Mouse (Mus musculus): Measurements from ENCODE around the gene Fam186a.
A peak's percentile ranks its signal among the peaks of the same experiment; 100 is the strongest.
"Not testable (repeated sequence)": the region's sequence is repeated elsewhere in the genome, so short reads cannot be mapped to it uniquely, and the experiment has no call there.

Fam186a gene

GRCm38 (mm10) chr15:99966961-99967360, at the start of gene Fam186a:
Fam186a (minus strand) TSS chr15:99967061.
- no peak for DNase-seq (ENCODE audit: low read depth, low spot score)

- DNase-seq (ENCODE audit: low read depth, low spot score), result no peak
Measured at GRCm38 (mm10) chr15:100006180-100006579, 39.3 kb upstream of the Fam186a start.

- DNase-seq (ENCODE audit: low read depth, low spot score), result no peak
Measured at GRCm38 (mm10) chr15:100004677-100005273, 37.9 kb upstream of the Fam186a start.

DNA sequence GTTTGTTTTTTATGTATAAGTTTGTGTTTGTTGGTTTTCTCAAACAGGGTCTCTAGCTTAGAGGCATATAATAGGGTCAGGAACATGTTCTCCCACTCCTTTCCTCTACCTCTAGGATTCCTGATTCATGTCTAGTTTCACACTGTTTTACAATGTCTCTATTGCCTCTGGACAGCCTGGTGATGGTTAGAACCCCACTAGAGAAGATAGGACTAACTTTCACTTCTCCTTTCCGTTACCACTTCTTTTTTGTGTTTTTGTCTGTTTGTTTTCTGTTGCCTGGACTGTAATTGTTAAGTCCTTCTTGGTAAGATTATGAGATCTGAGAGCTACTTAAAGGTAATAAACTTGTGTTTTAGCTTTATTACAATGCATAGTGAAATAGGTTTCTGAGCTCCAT, 32.5 kb upstream of the Fam186a start:
- no peak for DNase-seq (ENCODE audit: low read depth, low spot score)

- DNase-seq (ENCODE audit: low read depth, low spot score), result no peak
Measured at GRCm38 (mm10) chr15:99997114-99997804, 30.4 kb upstream of the Fam186a start.

DNA sequence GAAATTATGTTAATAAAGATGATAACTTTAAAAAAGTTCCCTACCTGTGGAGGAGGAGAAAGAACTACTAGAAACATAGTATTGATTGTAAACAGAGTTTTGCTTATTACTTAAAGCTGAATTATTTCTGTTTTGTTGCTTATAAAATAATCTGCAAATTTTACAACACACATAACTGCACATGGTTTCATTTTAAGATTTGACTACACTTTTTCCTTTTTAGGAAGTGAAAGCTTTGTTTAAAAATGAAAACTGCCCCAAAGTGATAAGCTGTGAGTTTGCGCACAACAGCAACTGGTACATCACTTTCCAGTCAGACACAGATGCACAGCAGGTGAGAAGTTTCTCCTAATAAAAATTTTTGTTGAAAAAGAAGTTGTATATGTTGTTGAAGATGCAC, 26.2 kb upstream of the Fam186a start:
- DNase-seq (ENCODE audit: low read depth, low spot score), result no peak

DNA sequence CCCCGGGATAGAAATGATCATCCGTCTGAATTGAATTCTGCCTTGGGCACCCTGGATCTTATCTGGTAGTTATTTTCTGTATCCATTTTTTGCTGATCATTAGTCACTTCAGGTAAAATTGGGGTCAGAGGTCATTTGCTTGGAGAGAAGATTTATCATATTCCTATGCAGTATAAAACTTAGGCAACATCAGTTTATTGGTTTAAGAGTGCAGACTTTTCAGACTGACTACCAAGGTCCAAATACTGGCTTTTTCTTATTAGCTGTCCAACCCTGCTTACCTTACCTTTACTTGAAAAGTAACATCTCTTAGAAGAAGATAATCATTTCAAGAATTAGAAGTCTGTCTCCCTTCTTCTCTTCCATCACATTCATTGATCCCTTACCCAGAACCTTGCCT, 12.9 kb upstream of the Fam186a start:
- no peak for DNase-seq (ENCODE audit: low read depth, low spot score)

- no peak for DNase-seq (ENCODE audit: low read depth, low spot score)
Measured at GRCm38 (mm10) chr15:99979266-99979665, 12.4 kb upstream of the Fam186a start.

- not testable (repeated sequence) for DNase-seq (ENCODE audit: low read depth, low spot score)
Measured at GRCm38 (mm10) chr15:99976121-99976520, 9.3 kb upstream of the Fam186a start.

DNA sequence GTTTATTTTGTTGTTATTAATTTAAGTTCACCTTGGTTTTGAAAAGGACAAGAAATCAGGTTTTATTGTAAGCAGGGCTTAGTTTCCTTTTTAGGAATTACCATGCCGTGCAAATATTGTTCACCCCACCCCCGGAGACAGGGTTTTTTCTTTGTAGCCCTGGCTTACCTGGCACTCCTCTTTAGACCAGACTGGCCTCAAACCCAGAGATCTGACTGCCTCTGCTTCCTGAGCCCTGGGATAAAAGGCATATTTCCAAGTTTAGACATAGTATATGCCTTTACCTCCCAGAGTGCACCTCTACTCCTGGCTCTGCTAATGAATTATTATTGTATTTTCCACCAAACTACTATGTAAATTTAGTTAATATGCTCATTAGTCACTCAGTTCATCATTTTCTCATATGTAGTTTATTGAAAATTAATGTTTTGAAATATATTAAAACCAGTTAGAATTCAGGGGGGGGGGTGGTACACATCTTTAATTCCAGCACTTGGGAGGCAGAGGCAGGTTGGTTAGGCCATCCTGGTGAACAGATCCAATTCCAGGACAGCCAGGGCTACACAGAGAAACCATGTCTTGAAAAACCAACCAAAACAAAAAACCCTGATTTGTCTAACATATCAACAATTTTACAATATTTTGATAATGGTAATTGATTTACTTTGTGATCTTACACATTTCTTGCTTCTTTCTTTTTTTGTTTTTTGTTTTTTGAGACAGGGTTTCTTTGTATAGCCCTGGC, 7.8 kb upstream of the Fam186a start:
- no peak for DNase-seq (ENCODE audit: low read depth, low spot score)

DNA sequence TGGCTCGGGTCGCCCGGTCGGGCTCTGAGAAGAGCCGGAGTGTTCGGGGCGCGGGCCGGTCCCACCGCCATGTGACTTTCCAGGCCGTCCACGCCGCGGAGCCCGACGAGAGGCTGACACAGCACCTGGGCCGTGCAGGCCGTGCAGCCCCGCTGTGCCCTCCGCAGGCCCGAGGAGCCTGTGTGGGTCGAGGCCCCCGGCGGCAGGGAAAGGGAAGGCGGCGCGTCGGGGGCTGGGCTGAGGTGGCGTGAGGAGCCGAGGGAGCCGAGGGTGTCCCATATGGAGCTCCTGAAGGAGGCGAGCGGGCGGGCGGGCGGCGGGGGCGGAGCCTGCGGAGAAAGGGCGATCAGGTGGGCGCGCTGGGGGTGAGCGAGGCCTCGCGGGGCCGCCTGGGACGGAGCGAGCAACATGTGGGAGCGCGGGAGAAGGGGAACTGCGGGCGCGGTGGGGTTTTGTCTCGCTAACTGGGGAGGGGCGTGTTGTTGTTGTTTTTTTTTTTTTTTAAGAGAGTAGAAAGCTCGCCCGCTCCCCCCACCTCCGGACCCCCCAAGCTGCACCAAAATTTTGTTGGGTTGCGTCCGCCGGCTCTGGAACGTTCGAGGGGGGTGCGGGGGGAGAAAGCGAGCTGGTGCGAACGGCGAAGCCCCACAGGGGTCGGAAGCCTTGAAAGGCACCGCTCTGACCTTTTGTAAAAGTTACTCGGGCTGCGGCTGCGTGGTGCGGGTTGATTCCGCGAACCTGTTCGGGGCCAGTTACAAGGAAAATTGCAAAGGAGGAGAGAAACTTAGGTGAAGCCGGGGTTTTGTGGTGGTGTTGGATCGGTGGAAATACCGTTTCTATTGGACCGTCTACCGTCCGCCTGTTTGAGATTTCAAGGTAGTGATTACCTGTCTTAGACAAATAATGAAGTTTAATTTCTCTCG, 6.4 kb upstream of the Fam186a start:
- peak; percentile 63 for DNase-seq (ENCODE audit: low read depth, low spot score)

DNA sequence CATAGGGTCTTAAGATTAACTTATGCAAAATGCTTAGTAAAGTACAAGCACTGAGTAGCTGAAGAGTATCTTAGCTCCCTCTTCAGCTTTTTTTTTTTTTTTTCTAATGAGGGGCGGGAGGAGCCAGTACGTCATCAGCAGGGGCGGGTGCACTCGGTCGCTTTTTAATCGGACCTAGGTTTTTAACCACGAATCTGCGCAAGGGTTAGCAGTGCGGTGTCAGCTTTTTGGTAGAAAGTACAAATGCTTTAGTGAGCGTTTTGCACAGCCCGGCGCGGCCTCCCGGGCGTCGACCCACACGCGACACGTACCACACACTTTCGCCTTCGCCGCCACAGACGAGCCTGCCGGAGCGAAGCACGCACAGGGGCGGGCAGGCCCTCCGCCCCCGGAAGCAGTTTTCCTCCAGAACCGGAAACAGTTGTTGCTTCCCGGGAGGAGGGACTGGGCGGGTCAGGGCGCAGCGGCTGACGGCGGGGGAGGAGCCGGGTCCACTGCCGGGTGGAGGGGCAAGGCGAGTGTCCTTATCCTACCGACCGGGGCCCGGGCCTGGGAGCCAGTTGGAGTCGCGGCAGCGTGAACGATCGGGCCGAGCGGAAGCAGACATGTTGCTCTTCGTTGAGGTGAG, 5.6 kb upstream of the Fam186a start:
- DNase-seq (ENCODE audit: low read depth, low spot score), result peak; percentile 98

GRCm38 (mm10) chr15:99970606-99971005, 3.7 kb upstream of the Fam186a start:
- DNase-seq (ENCODE audit: low read depth, low spot score), result peak; percentile 13

- DNase-seq (ENCODE audit: low read depth, low spot score), result not testable (repeated sequence)
Measured at GRCm38 (mm10) chr15:99969765-99970164, 2.9 kb upstream of the Fam186a start, which contains the start of gene Larp4. Larp4 (plus strand) TSS chr15:99970065.

GRCm38 (mm10) chr15:99965103-99965775, 1.6 kb downstream of the Fam186a start:
- no peak for DNase-seq (ENCODE audit: low read depth, low spot score)

DNA sequence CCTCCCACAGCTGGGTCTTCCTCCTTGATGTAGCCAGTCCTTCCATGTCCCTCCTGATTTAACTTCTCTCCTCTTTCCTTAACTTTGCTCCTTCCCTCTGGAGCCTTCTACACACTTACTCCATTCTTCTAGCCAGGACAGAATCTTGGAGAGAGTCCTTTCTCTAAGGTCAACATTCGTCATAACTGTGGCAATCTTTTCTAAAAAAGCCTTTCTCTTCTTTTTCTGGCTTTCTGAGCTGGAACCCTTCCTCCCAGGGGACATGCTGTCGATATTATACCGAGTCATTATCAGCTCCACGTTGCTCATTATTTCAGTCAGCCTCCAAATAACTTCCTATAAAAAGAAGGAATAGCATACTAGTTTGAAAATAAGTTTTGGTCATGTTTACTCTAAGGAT, 11.5 kb downstream of the Fam186a start:
- DNase-seq (ENCODE audit: low read depth, low spot score), result no peak

GRCm38 (mm10) chr15:99940970-99941630, 25.8 kb downstream of the Fam186a start:
- peak; percentile 13 for DNase-seq (ENCODE audit: low read depth, low spot score)

DNA sequence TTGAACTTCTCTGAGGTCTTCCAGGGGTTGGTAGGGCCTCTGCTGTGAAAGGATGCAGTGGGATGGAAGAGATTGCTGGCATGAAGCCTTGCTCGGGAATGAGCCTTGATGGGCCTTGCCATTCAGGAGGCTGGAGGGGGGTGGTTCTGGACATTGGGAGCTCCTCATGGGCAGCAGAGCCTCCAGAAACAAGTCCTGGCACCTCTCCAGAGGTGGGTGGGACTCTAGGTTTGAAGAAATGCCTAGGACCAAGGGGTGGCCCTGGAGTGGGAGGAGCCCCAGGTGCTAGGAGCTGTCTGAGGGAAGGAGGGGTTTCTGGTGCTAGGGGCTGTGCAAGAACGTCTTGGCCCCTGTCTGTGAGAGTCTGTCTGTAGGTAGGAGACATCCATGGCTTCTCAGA, 26.4 kb downstream of the Fam186a start:
- no peak for DNase-seq (ENCODE audit: low read depth, low spot score)

GRCm38 (mm10) chr15:99937841-99938240, 29.0 kb downstream of the Fam186a start:
- no peak for DNase-seq (ENCODE audit: low read depth, low spot score)

GRCm38 (mm10) chr15:99936659-99937058, 30.2 kb downstream of the Fam186a start:
- DNase-seq (ENCODE audit: low read depth, low spot score), result no peak
